17 mouse cellular contexts compared by ENCODE assay signal in genomic region chr14:25392412-25392811, GRCm38 (mm10).
DNase-seq lines count a peak whose midpoint lies in the region; ATAC-seq and TF ChIP-seq lines count a peak whose summit lies in the region.
"Had no signal": no experiment of that assay in that cellular context is flagged by ENCODE, and none has a peak within 500 bp of the region (broad histone marks: within the 10 kb centered on the region; RNA-seq: fewer than 3 reads in every experiment).

No protein-coding gene starts in this region.

- H3K4me2 ChIP-seq in kidney, embryonic 15.5 days = no peak overlapping the region
- H3K4me2 ChIP-seq: heart, embryonic 12.5 days; intestine, embryonic 15.5 days; midbrain, embryonic 12.5 days had no signal

- no peak overlapping the region for H3K9ac ChIP-seq in ES-E14 (ENCODE audit: insufficient read depth, low read depth, low read length, poor library complexity, severe bottlenecking)
- no peak overlapping the region for H3K9ac ChIP-seq in kidney, embryonic 15.5 days
- H3K9ac ChIP-seq: heart, embryonic 12.5 days; intestine, embryonic 15.5 days; midbrain, embryonic 12.5 days had no signal

- no peaks in the 10 kb centered on the region for H3K9me3 ChIP-seq in ES-E14 (ENCODE audit: control insufficient read depth, insufficient read depth, low read depth, low read length)
- H3K9me3 ChIP-seq in kidney, embryonic 15.5 days (replicated peaks) = no peaks in the 10 kb centered on the region
- H3K9me3 ChIP-seq: heart, embryonic 12.5 days; intestine, embryonic 15.5 days; midbrain, embryonic 12.5 days had no signal

- H3K27ac ChIP-seq in ES-E14 (ENCODE audit: insufficient read depth, low read depth, low read length, poor library complexity, severe bottlenecking) = no peak overlapping the region
- H3K27ac ChIP-seq in kidney, embryonic 15.5 days = no peak overlapping the region
- H3K27ac ChIP-seq: intestine, embryonic 15.5 days; midbrain, embryonic 12.5 days had no signal

- H3K4me3 ChIP-seq in ES-E14 (ENCODE audit: insufficient read depth in 1 of 2, low read depth in 1 of 2, low read length in 2 of 2, poor library complexity in 1 of 2, severe bottlenecking in 1 of 2) = no peak overlapping the region
- no peak overlapping the region for H3K4me3 ChIP-seq in kidney, embryonic 15.5 days (replicated peaks)
- H3K4me3 ChIP-seq: heart, embryonic 12.5 days; intestine, embryonic 15.5 days; midbrain, embryonic 12.5 days had no signal

- 0 out of 2 replicates have a peak, but pooled peaks have one; percentile 21 for ATAC-seq in granulocyte monocyte progenitor cell, adult 5-6 weeks (replicated peaks; ENCODE audit: poor library complexity, severe bottlenecking)
- no peak for ATAC-seq in kidney, embryonic 15.5 days (replicated peaks; ENCODE audit: low FRiP score)
- ATAC-seq: forebrain, embryonic 14.5 days; intestine, embryonic 15.5 days had no signal

- in situ Hi-C loops in ES-E14 (cut with MboI; ENCODE audit: low sequenced_read_pairs in 2 of 2, unreplicated experiment in 2 of 2) = no loop called here

- H3K36me3 ChIP-seq in ES-E14 (ENCODE audit: control insufficient read depth, insufficient read depth, low read length, poor library complexity, severe bottlenecking) = no peaks in the 10 kb centered on the region
- H3K36me3 ChIP-seq in kidney, embryonic 15.5 days = no peaks in the 10 kb centered on the region
- H3K36me3 ChIP-seq: heart, embryonic 12.5 days; intestine, embryonic 15.5 days; midbrain, embryonic 12.5 days had no signal

- H3K27me3 ChIP-seq in kidney, embryonic 15.5 days = no peaks in the 10 kb centered on the region
- H3K27me3 ChIP-seq: heart, embryonic 12.5 days; intestine, embryonic 15.5 days had no signal

- H3K4me1 ChIP-seq in ES-E14 (ENCODE audit: control insufficient read depth in 2 of 2, insufficient read depth in 2 of 2, low read length in 2 of 2, poor library complexity in 1 of 2) = peaks cover 5 to 7% of the 10 kb centered on the region in 2 experiments; a peak in 3 of 4 replicates
- H3K4me1 ChIP-seq in kidney, embryonic 15.5 days = peaks cover 18% of the 10 kb centered on the region

- WGBS in kidney, embryonic 15.5 days = 77% methylated on average over 6 of the region's 6 CpGs

- peak; percentile 78 for DNase-seq in A20 (ENCODE audit: low read depth, low spot score)
- peak; percentile 61 for DNase-seq in ES-E14 (ENCODE audit: low read depth, low spot score)
- DNase-seq in naive thymus-derived CD4-positive, alpha-beta T cell, adult 2 months (ENCODE audit: low read depth) = peak; percentile 46
- DNase-seq in left cerebral cortex, adult 8-10 months (ENCODE audit: low spot score in 2 of 2) = no peak
- no peak for DNase-seq in layer of hippocampus, adult 9-11 months
- DNase-seq in adrenal gland, adult 18-20 months (ENCODE audit: low spot score in 2 of 2) = no peak
- DNase-seq: cerebellum, adult 11-12 months; gastrocnemius, postnatal 10 days; kidney, postnatal 25 days; lung, postnatal 14 days; right cerebral cortex, postnatal 4 days had no signal

TF ChIP-seq in ES-E14, 5 proteins besides CTCF, POLR2A, EP300 and RAD21:
- TF ChIP-seq ZC3H11A (IDR thresholded peaks at IDR 0.05; ENCODE audit: borderline replicate concordance, low read depth, low read length) (no peak), CHD2 (IDR thresholded peaks at IDR 0.05; ENCODE audit: low read depth, low read length) (no peak), MAFK (IDR thresholded peaks at IDR 0.05; ENCODE audit: insufficient read depth, low read depth, low read length) (no peak), HCFC1 (IDR thresholded peaks at IDR 0.05; ENCODE audit: borderline replicate concordance, insufficient read depth, low read length) (no peak), ZNF384 (IDR thresholded peaks at IDR 0.05; ENCODE audit: low read depth, low read length) (no peak)

Comparison
In these comparisons a context has a peak if more than half of its experiments do, and no peak if none do; other contexts are left out.
1. DNase-seq: peak in A20 (single experiment), ES-E14 (single experiment) and naive thymus-derived CD4-positive, alpha-beta T cell, adult 2 months (single experiment); none in left cerebral cortex, adult 8-10 months (0 of 2), layer of hippocampus, adult 9-11 months (single experiment) and adrenal gland, adult 18-20 months (0 of 2).